Mouse (Mus musculus) small intestine, adult 2 months (tissue): ENCODE data around the gene Rpl23.

ENCODE experiments used
- CTCF ChIP-seq: fragments of 200-500 bp; IDR thresholded peaks from 2 replicates; pipeline ENCODE4 v1.5.1; 2012; ENCODE audit warnings: low read depth, mild to moderate bottlenecking, control low read depth, inconsistent platforms, low read length, moderate library complexity, mixed read lengths; ENCODE audit not compliant: insufficient replicate concordance, insufficient read length; ENCODE audit errors: extremely low read depth
- POLR2A ChIP-seq: fragments of 200-500 bp; IDR thresholded peaks from 2 replicates; pipeline ENCODE4 v1.6.1; 2012; ENCODE audit warnings: low read depth, mild to moderate bottlenecking, control low read depth, inconsistent platforms, low read length, moderate library complexity

GRCm38 (mm10) chr11:97810356-97810755 lies 28.1 kb upstream of the Rpl23 start:
- TF ChIP-seq POLR2A (no peak), CTCF (no peak)
